Mouse (Mus musculus) brain, embryonic 14.5 days (tissue): Measurements from ENCODE around the gene Gpr83.

ENCODE experiments used
- CTCF ChIP-seq: fragments of 200-500 bp; IDR thresholded peaks from 2 replicates; pipeline ENCODE4 v1.5.1; 2012; ENCODE audit warnings: inconsistent platforms, mild to moderate bottlenecking, moderate library complexity, borderline replicate concordance; ENCODE audit not compliant: insufficient read depth, insufficient read length; ENCODE audit errors: extremely low read depth
- POLR2A ChIP-seq: fragments of 200-500 bp; IDR thresholded peaks from 2 replicates; pipeline ENCODE4 v1.6.1; 2012; ENCODE audit warnings: mild to moderate bottlenecking, inconsistent platforms, borderline replicate concordance; ENCODE audit not compliant: poor library complexity, insufficient read depth, insufficient read length, severe bottlenecking; ENCODE audit errors: extremely low read depth

GRCm38 (mm10) chr9:14894628-14895027 lies 34.6 kb downstream of the Gpr83 start:
- TF ChIP-seq CTCF (peak; percentile 39; the same call in 1 of the 2 replicates), POLR2A (no peak)
